ENCODE assay signal across 26 mouse cellular contexts in genomic region chr17:24994721-24995120, GRCm38 (mm10). TPM values are rescaled to one million over a fixed set of nuclear protein-coding genes. Genes with fewer than 3 reads are reported as not detected.
A peak's percentile ranks its signal among the peaks of the same experiment; 100 is the strongest.
DNase-seq lines count a peak whose midpoint lies in the region; ATAC-seq lines count a peak whose summit lies in the region.
"Had no signal": no experiment of that assay in that cellular context is flagged by ENCODE, and none has a peak within 500 bp of the region (broad histone marks: within the 10 kb centered on the region; RNA-seq: fewer than 3 reads in every experiment).

No protein-coding gene starts in this region.

- H3K9ac ChIP-seq in intestine, embryonic 16.5 days (ENCODE audit: low read depth, low read length): no peak overlapping the region
- H3K9ac ChIP-seq: embryonic facial prominence, embryonic 12.5 days; embryonic facial prominence, embryonic 15.5 days; forebrain, postnatal 0 days; heart, embryonic 12.5 days; heart, embryonic 15.5 days; hindbrain, embryonic 14.5 days had no signal

- ATAC-seq in intestine, embryonic 16.5 days: no peak
- ATAC-seq: activated CD4-positive, CD25-positive, alpha-beta regulatory T cell, adult 4 months; forebrain, embryonic 14.5 days; forebrain, postnatal 0 days; hindbrain, postnatal 0 days; inflammation-experienced regulatory T-cells, adult 6 months had no signal

- H3K9me3 ChIP-seq in intestine, embryonic 16.5 days (ENCODE audit: control insufficient read depth, low read length): no peaks in the 10 kb centered on the region
- H3K9me3 ChIP-seq: embryonic facial prominence, embryonic 12.5 days; embryonic facial prominence, embryonic 15.5 days; heart, embryonic 12.5 days; heart, embryonic 15.5 days; hindbrain, embryonic 10.5 days had no signal

- no peak overlapping the region for H3K4me3 ChIP-seq in intestine, embryonic 16.5 days (ENCODE audit: low read length)
- H3K4me3 ChIP-seq: embryonic facial prominence, embryonic 12.5 days; embryonic facial prominence, embryonic 15.5 days; heart, embryonic 12.5 days; heart, embryonic 15.5 days; hindbrain, embryonic 10.5 days had no signal

- no peaks in the 10 kb centered on the region for H3K4me1 ChIP-seq in intestine, embryonic 16.5 days (ENCODE audit: control insufficient read depth, insufficient read depth, low read length)
- H3K4me1 ChIP-seq: embryonic facial prominence, embryonic 12.5 days; embryonic facial prominence, embryonic 15.5 days; heart, embryonic 12.5 days; heart, embryonic 15.5 days; hindbrain, embryonic 10.5 days had no signal

- WGBS in intestine, embryonic 16.5 days: 96% methylated on average over 6 of the region's 6 CpGs

- peaks cover 26% of the 10 kb centered on the region for H3K36me3 ChIP-seq in intestine, embryonic 16.5 days (ENCODE audit: control insufficient read depth, insufficient read depth, low read length)

- H3K27me3 ChIP-seq in intestine, embryonic 16.5 days (replicated peaks; ENCODE audit: control insufficient read depth, insufficient read depth, low read length): no peaks in the 10 kb centered on the region
- H3K27me3 ChIP-seq: embryonic facial prominence, embryonic 12.5 days; embryonic facial prominence, embryonic 15.5 days; heart, embryonic 12.5 days; heart, embryonic 15.5 days had no signal

- no peak overlapping the region for H3K4me2 ChIP-seq in intestine, embryonic 16.5 days (ENCODE audit: low read depth, low read length)
- H3K4me2 ChIP-seq: embryonic facial prominence, embryonic 12.5 days; embryonic facial prominence, embryonic 15.5 days; heart, embryonic 12.5 days; heart, embryonic 15.5 days; hindbrain, embryonic 14.5 days had no signal

- H3K27ac ChIP-seq in intestine, embryonic 16.5 days (ENCODE audit: low read length): no peak overlapping the region
- H3K27ac ChIP-seq: embryonic facial prominence, embryonic 12.5 days; embryonic facial prominence, embryonic 15.5 days; heart, embryonic 15.5 days; hindbrain, embryonic 10.5 days; hindbrain, embryonic 14.5 days; hindbrain, postnatal 0 days had no signal

- DNase-seq in adrenal gland, adult (ENCODE audit: inconsistent age in 2 of 2, low spot score in 1 of 2): peak; percentile 24 to 67
- DNase-seq in adrenal gland, postnatal 4 days (ENCODE audit: low spot score in 2 of 2): no peak
- peak; percentile 20 for DNase-seq in adrenal gland, postnatal 10 days
- DNase-seq in adrenal gland, postnatal 36 days: peak; percentile 33 to 42
- no peak for DNase-seq in ovary, postnatal 14 days (ENCODE audit: low spot score)
- DNase-seq: cerebellum, adult 11 months; cerebellum, adult 8-10 months; cerebellum, postnatal 14 days; forebrain, postnatal 0 days; gastrocnemius, postnatal 25 days; heart, adult 18-20 months; heart, postnatal 10 days; heart, postnatal 36 days; kidney, adult 11 months; kidney, adult 8-10 months had no signal

RNA-seq across cellular contexts. Expression of gene Cramp1l, which starts 20.9 kb away (rescaled TPM):
- 10 to 100 TPM; 26.3 to 31.8 TPM for total RNA-seq in adrenal gland, postnatal 4 days (2021)
- 10 to 100 TPM; 18.7 to 20.0 TPM for total RNA-seq in adrenal gland, postnatal 10 days (2021)
- 10 to 100 TPM; 18.8 to 21.5 TPM for total RNA-seq in adrenal gland, postnatal 36 days (2021)
- polyA plus RNA-seq in intestine, embryonic 16.5 days (2015; fragmentation: Nextera tagmentation; extraction: Ambion mirVana): 3.1 and 3.3 TPM in 2 replicates

RNA-seq across cellular contexts. Expression of gene Ift140, which starts 21.2 kb away (rescaled TPM):
- total RNA-seq in adrenal gland, postnatal 4 days (2021): 10 to 100 TPM; 25.7 to 34.2 TPM
- 10 to 100 TPM; 25.0 to 28.2 TPM for total RNA-seq in adrenal gland, postnatal 10 days (2021)
- 10 to 100 TPM; 18.9 to 32.1 TPM for total RNA-seq in adrenal gland, postnatal 36 days (2021)
- 12.7 and 12.9 TPM in 2 replicates for polyA plus RNA-seq in intestine, embryonic 16.5 days (2015; fragmentation: Nextera tagmentation; extraction: Ambion mirVana)

RNA-seq across cellular contexts. Expression of gene Jpt2, which starts 34.2 kb away (rescaled TPM):
- total RNA-seq in adrenal gland, postnatal 4 days (2021): 10 to 100 TPM; 58.7 to 65.9 TPM
- total RNA-seq in adrenal gland, postnatal 10 days (2021): 10 to 100 TPM; 38.4 to 44.4 TPM
- total RNA-seq in adrenal gland, postnatal 36 days (2021): 10 to 100 TPM; 25.1 to 26.4 TPM
- polyA plus RNA-seq in intestine, embryonic 16.5 days (2015; fragmentation: Nextera tagmentation; extraction: Ambion mirVana): 146 and 163 TPM in 2 replicates

RNA-seq across cellular contexts. Expression of gene Mapk8ip3, which starts 57.9 kb away (rescaled TPM):
- total RNA-seq in adrenal gland, postnatal 4 days (2021): 100 to 1,000 TPM; 150 to 153 TPM
- total RNA-seq in adrenal gland, postnatal 10 days (2021): 100 to 1,000 TPM in 1 of 2 experiments, 10 to 100 TPM in 1; 63.8 to 110 TPM
- total RNA-seq in adrenal gland, postnatal 36 days (2021): 100 to 1,000 TPM in 1 of 2 experiments, 10 to 100 TPM in 1; 82.1 to 126 TPM
- 20.2 and 21.8 TPM in 2 replicates for polyA plus RNA-seq in intestine, embryonic 16.5 days (2015; fragmentation: Nextera tagmentation; extraction: Ambion mirVana)

Comparison
In these comparisons a context has a peak if more than half of its experiments do, and no peak if none do; other contexts are left out.
1. DNase-seq: peak in adrenal gland, adult (2 of 2), adrenal gland, postnatal 10 days (single experiment) and adrenal gland, postnatal 36 days (2 of 2); none in adrenal gland, postnatal 4 days (0 of 2) and ovary, postnatal 14 days (single experiment).